Mouse (Mus musculus): ENCODE results near the gene Fev. TPM values are rescaled to one million over a fixed set of nuclear protein-coding genes. Genes with fewer than 3 reads are reported as not detected.

Gene Fev
- polyA plus RNA-seq, 1 experiment, result 5.2 TPM

DNA sequence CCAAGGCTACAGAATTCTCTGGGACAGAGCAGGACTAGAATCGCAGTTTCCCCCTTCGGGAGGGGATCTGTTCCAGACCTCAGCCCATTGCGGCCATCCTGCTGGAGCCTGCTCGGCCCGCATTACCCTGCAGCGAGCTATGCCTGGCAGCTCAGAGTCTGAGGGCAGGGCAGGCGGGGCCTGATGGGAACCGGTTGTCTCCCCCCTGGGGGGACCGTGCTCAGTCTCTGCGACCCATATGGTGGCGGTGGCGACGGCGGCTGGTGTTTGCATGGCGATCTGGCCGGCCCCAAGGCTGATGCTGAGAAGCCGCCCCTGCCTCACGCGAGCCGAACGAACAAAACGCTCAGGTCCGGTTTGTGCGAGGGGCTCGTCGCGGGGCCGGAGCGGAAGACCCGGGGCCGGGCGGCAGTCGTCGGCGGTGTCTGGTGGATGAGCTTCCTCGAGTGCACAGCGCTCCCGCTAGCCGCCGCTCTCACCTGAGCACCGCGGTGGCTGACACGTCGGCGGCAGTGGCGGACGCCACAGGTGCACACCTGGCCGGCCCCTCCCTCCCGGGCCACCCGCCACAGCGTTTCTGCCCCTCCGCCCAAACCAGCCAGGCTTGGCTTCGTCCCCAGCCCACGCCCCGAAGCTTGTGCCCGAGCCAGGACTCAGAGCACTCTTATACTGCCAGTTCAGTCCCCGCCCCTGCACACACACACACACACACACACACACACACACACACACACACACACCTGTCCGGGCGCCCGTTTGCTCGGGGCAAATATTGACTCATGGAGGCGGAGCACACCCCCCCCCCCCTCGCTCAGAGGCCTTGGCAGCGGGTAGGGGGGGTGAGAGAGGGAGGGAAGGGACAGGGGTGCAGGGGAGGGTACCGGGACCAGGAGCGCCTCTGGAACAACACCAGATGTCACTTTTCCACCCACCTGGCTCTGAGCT, 15.4 kb upstream of the Fev start:
- TF ChIP-seq CTCF (IDR thresholded peaks at IDR 0.05; ENCODE audit: extremely low read depth, insufficient read length, insufficient replicate concordance, low read depth, low read length) (no peak), POLR2A (IDR thresholded peaks at IDR 0.05; ENCODE audit: low read depth, low read length) (no peak)
- H3K27ac ChIP-seq (ENCODE audit: insufficient read depth, low read depth, low read length), result peak overlapping the region; percentile 38
- H3K27me3 ChIP-seq (ENCODE audit: control insufficient read depth, insufficient read depth, low read length), result peaks cover 6% of the 10 kb centered on the region
- WGBS, result 3% methylated on average over 64 of the region's 66 CpGs
- no peaks in the 10 kb centered on the region for H3K36me3 ChIP-seq (ENCODE audit: control insufficient read depth, insufficient read depth, low read length)
- peaks cover 4% of the 10 kb centered on the region; the same call in 1 of the 2 replicates for H3K4me1 ChIP-seq (ENCODE audit: control insufficient read depth, insufficient read depth, insufficient read length, low read length)
- peak overlapping the region; percentile 52 for H3K4me3 ChIP-seq (ENCODE audit: low read depth, low read length)

- peaks cover 6% of the 10 kb centered on the region for H3K27me3 ChIP-seq (ENCODE audit: control insufficient read depth, insufficient read depth, low read length)
- TF ChIP-seq CTCF (IDR thresholded peaks at IDR 0.05; ENCODE audit: extremely low read depth, insufficient read length, insufficient replicate concordance, low read depth, low read length), result no peak
- no peak for TF ChIP-seq POLR2A (IDR thresholded peaks at IDR 0.05; ENCODE audit: low read depth, low read length)
- WGBS, result 11% methylated on average over 9 of the region's 10 CpGs
Observed at GRCm38 (mm10) chr1:74898656-74899431, 13.6 kb upstream of the Fev start.

GRCm38 (mm10) chr1:74897976-74898375, 12.8 kb upstream of the Fev start:
- peaks cover 4% of the 10 kb centered on the region; the same call in 1 of the 2 replicates for H3K4me1 ChIP-seq (ENCODE audit: control insufficient read depth, insufficient read depth, insufficient read length, low read length)
- TF ChIP-seq CTCF (IDR thresholded peaks at IDR 0.05; ENCODE audit: extremely low read depth, insufficient read length, insufficient replicate concordance, low read depth, low read length) (no peak), POLR2A (IDR thresholded peaks at IDR 0.05; ENCODE audit: low read depth, low read length) (no peak)
- 15% methylated on average over 7 of the region's 7 CpGs for WGBS
- H3K4me3 ChIP-seq (ENCODE audit: low read depth, low read length), result no peak overlapping the region
- H3K27ac ChIP-seq (ENCODE audit: insufficient read depth, low read depth, low read length), result no peak overlapping the region
- no peaks in the 10 kb centered on the region for H3K36me3 ChIP-seq (ENCODE audit: control insufficient read depth, insufficient read depth, low read length)
- H3K27me3 ChIP-seq (ENCODE audit: control insufficient read depth, insufficient read depth, low read length), result peaks cover 11% of the 10 kb centered on the region

More at GRCm38 (mm10) chr1:74898656-74899431, 13.6 kb upstream of the Fev start:
- H3K36me3 ChIP-seq (ENCODE audit: control insufficient read depth, insufficient read depth, low read length), result no peaks in the 10 kb centered on the region
- H3K4me1 ChIP-seq (ENCODE audit: control insufficient read depth, insufficient read depth, insufficient read length, low read length), result peaks cover 4% of the 10 kb centered on the region; the same call in 1 of the 2 replicates
- H3K27ac ChIP-seq (ENCODE audit: insufficient read depth, low read depth, low read length), result no peak overlapping the region
- no peak overlapping the region for H3K4me3 ChIP-seq (ENCODE audit: low read depth, low read length)

DNA sequence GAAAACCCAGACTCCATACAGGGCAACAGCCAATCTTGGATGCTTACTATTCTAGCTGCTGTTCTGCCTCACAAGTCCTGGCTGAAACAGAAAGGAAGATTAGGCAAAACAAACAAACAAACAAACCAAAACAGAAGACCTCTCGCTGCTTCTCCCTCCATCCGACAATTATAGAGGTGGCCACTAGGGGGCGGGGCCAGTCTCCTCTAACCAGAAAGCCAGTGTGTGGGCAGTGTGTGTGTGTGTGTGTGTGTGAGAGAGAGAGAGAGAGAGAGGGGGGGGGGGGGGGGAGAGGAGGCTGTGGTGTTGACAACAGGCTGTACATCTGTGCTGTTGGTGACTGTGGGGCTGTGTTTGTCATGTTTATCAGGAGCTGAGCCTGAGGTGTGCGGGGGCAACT, 9.7 kb upstream of the Fev start:
- Histone ChIP-seq H3K36me3 (ENCODE audit: control insufficient read depth, insufficient read depth, low read length) (no peaks in the 10 kb centered on the region), H3K27ac (ENCODE audit: insufficient read depth, low read depth, low read length) (no peak overlapping the region), H3K27me3 (ENCODE audit: control insufficient read depth, insufficient read depth, low read length) (peaks cover 22% of the 10 kb centered on the region), H3K4me1 (ENCODE audit: control insufficient read depth, insufficient read depth, insufficient read length, low read length) (0 out of 2 replicates have a peak, but pooled peaks cover 2% of the 10 kb centered on the region), H3K4me3 (ENCODE audit: low read depth, low read length) (no peak overlapping the region)
- TF ChIP-seq CTCF (IDR thresholded peaks at IDR 0.05; ENCODE audit: extremely low read depth, insufficient read length, insufficient replicate concordance, low read depth, low read length) (peak; percentile 58; the same call in 1 of the 2 replicates), POLR2A (IDR thresholded peaks at IDR 0.05; ENCODE audit: low read depth, low read length) (no peak)
- WGBS, result 20% methylated on average over 4 of the region's 4 CpGs

GRCm38 (mm10) chr1:74893134-74893855, 8.1 kb upstream of the Fev start, which contains the start of gene Cryba2:
Gene Cryba2, minus strand, starts transcription at chr1:74893143.
- Histone ChIP-seq H3K4me3 (ENCODE audit: low read depth, low read length) (no peak within 1 kb of the TSS), H3K27me3 (ENCODE audit: control insufficient read depth, insufficient read depth, low read length) (peaks cover 28% of the 10 kb centered on the region), H3K36me3 (ENCODE audit: control insufficient read depth, insufficient read depth, low read length) (no peaks in the 10 kb centered on the region), H3K4me1 (ENCODE audit: control insufficient read depth, insufficient read depth, insufficient read length, low read length) (0 out of 2 replicates have a peak, but pooled peaks cover 2% of the 10 kb centered on the region), H3K27ac (ENCODE audit: insufficient read depth, low read depth, low read length) (no peak within 1 kb of the TSS)
- peak; percentile 88; the same call in 1 of the 2 replicates for TF ChIP-seq CTCF (IDR thresholded peaks at IDR 0.05; ENCODE audit: extremely low read depth, insufficient read length, insufficient replicate concordance, low read depth, low read length)
- no peak for TF ChIP-seq POLR2A (IDR thresholded peaks at IDR 0.05; ENCODE audit: low read depth, low read length)
- 9% methylated on average over 25 of the region's 25 CpGs for WGBS

DNA sequence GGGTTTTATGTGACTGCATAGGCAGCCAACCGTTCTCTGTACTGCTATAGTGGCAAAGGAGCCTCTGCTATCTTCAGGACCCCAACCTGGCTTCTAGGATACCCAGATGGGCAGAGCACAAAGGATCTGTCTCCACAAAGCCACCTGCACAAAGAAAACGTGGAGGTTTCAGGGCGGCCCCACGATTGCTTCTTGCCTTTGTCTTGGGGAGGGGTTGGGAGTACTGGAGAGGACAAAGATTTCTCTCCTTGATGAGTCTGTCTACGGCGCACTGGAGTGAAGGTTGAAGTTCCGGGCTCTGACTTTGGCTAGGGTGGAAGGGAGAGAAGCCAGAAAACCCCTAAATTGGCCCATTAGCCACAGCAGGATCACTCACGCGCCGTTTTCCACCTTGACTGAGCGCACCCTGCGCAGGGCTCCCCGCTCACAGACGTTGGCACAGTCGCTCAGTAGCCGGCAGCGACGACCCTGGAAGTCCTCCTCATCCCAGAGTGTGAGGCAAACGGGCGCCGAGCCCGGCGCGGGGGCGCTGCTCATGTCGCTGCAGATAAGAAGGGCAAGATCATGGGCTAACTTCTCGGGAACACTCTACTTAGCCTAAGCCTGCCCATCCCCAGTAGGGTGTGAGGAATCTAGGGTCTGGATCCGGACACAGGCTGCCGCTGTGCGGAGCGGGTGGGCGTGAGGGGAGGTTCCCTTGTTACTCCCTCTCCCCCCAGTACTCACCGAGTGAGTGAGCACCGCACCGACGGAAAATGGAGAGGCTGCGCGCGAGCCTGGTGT, 7.3 kb upstream of the Fev start:
- H3K4me1 ChIP-seq (ENCODE audit: control insufficient read depth, insufficient read depth, insufficient read length, low read length), result 0 out of 2 replicates have a peak, but pooled peaks cover 2% of the 10 kb centered on the region
- H3K27me3 ChIP-seq (ENCODE audit: control insufficient read depth, insufficient read depth, low read length), result peaks cover 28% of the 10 kb centered on the region
- no peaks in the 10 kb centered on the region for H3K36me3 ChIP-seq (ENCODE audit: control insufficient read depth, insufficient read depth, low read length)
- TF ChIP-seq POLR2A (IDR thresholded peaks at IDR 0.05; ENCODE audit: low read depth, low read length), result no peak
- TF ChIP-seq CTCF (IDR thresholded peaks at IDR 0.05; ENCODE audit: extremely low read depth, insufficient read length, insufficient replicate concordance, low read depth, low read length), result no peak
- H3K4me3 ChIP-seq (ENCODE audit: low read depth, low read length), result no peak overlapping the region
- WGBS, result 5% methylated on average over 39 of the region's 39 CpGs
- no peak overlapping the region for H3K27ac ChIP-seq (ENCODE audit: insufficient read depth, low read depth, low read length)

Data from small intestine, adult 2 months (tissue).